Mouse (Mus musculus): ENCODE results near the gene Gm7271.

- TF ChIP-seq GATA1 (IDR thresholded peaks at IDR 0.05; ENCODE audit: borderline replicate concordance, low read length) = no peak
- no peak for TF ChIP-seq FLI1 (IDR thresholded peaks at IDR 0.05; ENCODE audit: low read length)
Observed at GRCm38 (mm10) chr5:76537578-76537977, 53.7 kb downstream of the Gm7271 start.
